Mouse (Mus musculus) embryonic fibroblast, embryonic 13.5 days (primary cell): ENCODE data around the gene Ccdc189. TPM values are rescaled to one million over a fixed set of nuclear protein-coding genes. Genes with fewer than 3 reads are reported as not detected.
"Not testable (repeated sequence)": the region's sequence is repeated elsewhere in the genome, so short reads cannot be mapped to it uniquely, and the experiment has no call there.

Experiments
- H3K27ac ChIP-seq: 2 replicates; pipeline ENCODE4 v1.5.1; 2012; ENCODE audit warnings: low read length, control low read depth, inconsistent platforms; ENCODE audit not compliant: insufficient read depth
- H3K4me1 ChIP-seq: 2 replicates; pipeline ENCODE4 v1.6.1; 2011; ENCODE audit warnings: low read length; ENCODE audit not compliant: control insufficient read depth, insufficient read depth
- H3K4me3 ChIP-seq: 2 replicates; pipeline ENCODE4 v1.5.1; 2011; ENCODE audit warnings: mild to moderate bottlenecking, control low read depth, low read length; ENCODE audit not compliant: insufficient read depth
- CTCF ChIP-seq: IDR thresholded peaks from 2 replicates; pipeline ENCODE4 v1.5.1; 2011; ENCODE audit warnings: mild to moderate bottlenecking, control low read depth, low read length, moderate library complexity, borderline replicate concordance; ENCODE audit not compliant: insufficient read depth
- POLR2A ChIP-seq: IDR thresholded peaks from 2 replicates; pipeline ENCODE4 v1.6.1; 2011; ENCODE audit warnings: low read depth, mild to moderate bottlenecking, control low read depth, low read length, moderate library complexity
- polyA plus RNA-seq: library from polyadenylated mRNA; stranded (reverse); fragments of >200 nt; gene quantifications from 2 replicates; pipeline ENCODE4 v1.2.4, GENCODE M21; 2011; ENCODE audit warnings: low read depth; ENCODE audit not compliant: missing spikeins, insufficient read length

Ccdc189 gene
- 1.5 and 3.6 TPM in 2 replicates for polyA plus RNA-seq

GRCm38 (mm10) chr7:127588011-127588871 is at the start of gene Ccdc189, which contains the start of gene Rnf40:
TSS of gene Ccdc189 (minus strand) at chr7:127588595.
TSS of gene Rnf40 (plus strand) at chr7:127588767.
- Histone ChIP-seq H3K4me3 (peak within 1 kb of the TSS; percentile 86), H3K4me1 (peaks cover 3% of the 10 kb centered on the region; the same call in 1 of the 2 replicates), H3K27ac (no peak within 1 kb of the TSS; the same call in 1 of the 2 replicates)
- peak; percentile 81 for TF ChIP-seq POLR2A
- TF ChIP-seq CTCF: no peak

DNA sequence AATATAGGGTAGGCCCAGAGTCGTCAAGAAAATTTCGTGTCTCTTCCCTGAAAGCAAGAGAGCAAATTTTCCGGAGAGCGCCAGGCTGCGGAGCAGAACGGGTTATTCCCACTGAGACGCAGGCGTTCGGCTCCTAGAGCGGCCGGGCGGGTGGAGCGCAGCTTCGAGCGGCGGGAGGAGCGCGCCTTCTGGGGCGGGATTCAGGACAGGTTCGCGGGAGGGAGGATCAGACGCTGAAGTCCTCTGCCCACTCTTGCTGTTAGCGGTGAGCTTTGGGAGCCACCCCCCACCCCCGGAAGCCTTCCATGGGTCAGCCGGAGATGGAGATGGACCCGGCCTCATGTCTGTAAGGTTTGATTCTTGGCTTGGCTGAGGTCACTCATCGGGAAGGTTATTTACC is 48.6 kb upstream of the Ccdc189 start:
- no peak for TF ChIP-seq CTCF
- TF ChIP-seq POLR2A: peak; percentile 62
- Histone ChIP-seq H3K4me3 (peak overlapping the region; percentile 50), H3K27ac (no peak overlapping the region), H3K4me1 (no peaks in the 10 kb centered on the region)

DNA sequence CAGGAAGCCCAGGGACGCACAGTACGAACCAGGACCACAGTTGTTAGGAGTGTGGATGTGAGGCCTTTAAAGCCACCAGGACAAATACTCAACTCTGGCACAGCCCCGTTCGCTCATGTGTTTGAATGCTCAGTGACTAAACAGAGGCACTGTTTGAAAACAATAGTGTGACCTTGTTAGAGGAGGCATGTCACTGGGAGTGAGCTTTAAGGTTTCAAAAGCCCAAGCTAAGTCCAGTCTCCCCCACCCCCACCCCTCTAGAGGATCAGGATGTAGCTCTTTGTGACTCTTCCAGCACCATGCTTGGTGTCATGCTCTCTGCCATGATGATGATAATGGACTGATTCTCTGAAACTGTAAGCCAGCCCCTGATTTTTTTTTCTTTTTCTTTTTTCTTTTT is 43.0 kb upstream of the Ccdc189 start:
- H3K4me3 ChIP-seq: no peak overlapping the region
- H3K27ac ChIP-seq: no peak overlapping the region
- no peaks in the 10 kb centered on the region for H3K4me1 ChIP-seq
- TF ChIP-seq POLR2A: no peak
- no peak for TF ChIP-seq CTCF

- H3K4me1 ChIP-seq: no peaks in the 10 kb centered on the region
- no peak for TF ChIP-seq CTCF
- no peak for TF ChIP-seq POLR2A
- H3K27ac ChIP-seq: no peak overlapping the region
- no peak overlapping the region for H3K4me3 ChIP-seq
These were observed 40.3 kb upstream of the Ccdc189 start for GRCm38 (mm10) chr7:127628646-127629045.

GRCm38 (mm10) chr7:127626471-127626870 is 38.1 kb upstream of the Ccdc189 start:
- Histone ChIP-seq H3K27ac (no peak overlapping the region), H3K4me3 (no peak overlapping the region), H3K4me1 (no peaks in the 10 kb centered on the region)
- no peak for TF ChIP-seq CTCF
- TF ChIP-seq POLR2A: no peak

DNA sequence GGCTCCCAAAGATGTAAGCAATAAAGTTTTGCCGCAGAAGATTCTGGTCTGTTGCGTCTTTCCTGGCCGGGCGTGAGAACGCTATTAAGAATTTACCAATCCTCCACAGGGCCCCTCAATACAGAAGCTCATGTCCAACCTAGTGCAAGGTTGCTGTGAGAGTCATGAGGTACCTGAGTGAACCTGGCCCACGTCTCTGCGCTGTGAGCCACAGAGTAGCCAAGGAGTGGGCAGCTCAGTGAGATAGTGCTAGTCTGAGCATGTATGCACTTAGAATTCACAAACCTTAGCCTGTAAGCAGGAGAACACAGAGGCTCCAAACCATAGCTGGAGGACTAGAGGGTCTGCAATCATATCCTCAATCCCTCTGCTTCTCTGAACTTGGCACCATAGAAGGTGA is 37.6 kb upstream of the Ccdc189 start:
- Histone ChIP-seq H3K27ac (no peak overlapping the region), H3K4me3 (no peak overlapping the region), H3K4me1 (no peaks in the 10 kb centered on the region)
- TF ChIP-seq POLR2A (no peak), CTCF (no peak)

GRCm38 (mm10) chr7:127618402-127618801 is 30.0 kb upstream of the Ccdc189 start:
- not testable (repeated sequence) for H3K4me1 ChIP-seq, H3K27ac ChIP-seq, H3K4me3 ChIP-seq

- TF ChIP-seq POLR2A (no peak), CTCF (no peak)
- no peak overlapping the region for H3K27ac ChIP-seq
- H3K4me3 ChIP-seq: no peak overlapping the region
- no peaks in the 10 kb centered on the region for H3K4me1 ChIP-seq
These were observed 29.6 kb upstream of the Ccdc189 start for GRCm38 (mm10) chr7:127617962-127618361.

GRCm38 (mm10) chr7:127616881-127617280 is 28.5 kb upstream of the Ccdc189 start:
- no peak overlapping the region for H3K4me3 ChIP-seq
- H3K4me1 ChIP-seq: no peaks in the 10 kb centered on the region
- no peak for TF ChIP-seq CTCF
- TF ChIP-seq POLR2A: no peak
- H3K27ac ChIP-seq: no peak overlapping the region

DNA sequence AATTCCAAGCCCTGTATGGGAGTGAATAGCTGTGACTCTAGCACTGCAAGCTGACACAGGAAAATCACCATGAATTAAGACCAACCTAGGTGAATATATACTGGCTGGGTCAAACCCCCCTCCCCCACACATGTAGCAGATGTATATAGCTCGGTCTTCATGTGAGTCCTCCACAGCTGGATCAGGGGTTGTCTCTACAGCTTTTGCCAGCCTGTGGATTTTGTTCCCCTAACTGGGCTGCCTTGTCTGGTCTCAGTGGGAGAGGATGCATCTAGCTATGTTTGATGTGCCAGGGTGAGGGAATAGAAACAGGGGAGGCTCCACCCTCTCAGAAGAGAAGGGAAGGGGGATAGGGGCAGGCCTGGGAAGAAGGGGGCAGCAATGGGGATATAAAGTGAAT is 27.9 kb upstream of the Ccdc189 start:
- Histone ChIP-seq H3K4me3 (no peak overlapping the region), H3K4me1 (no peaks in the 10 kb centered on the region), H3K27ac (no peak overlapping the region)
- TF ChIP-seq POLR2A (no peak), CTCF (no peak)
